Mouse (Mus musculus): Measurements from ENCODE around the gene Nkapd1. TPM values are rescaled to one million over a fixed set of nuclear protein-coding genes. Genes with fewer than 3 reads are reported as not detected.

The Nkapd1 gene
- polyA plus RNA-seq (2015; fragmentation: Illumina TruSeq; extraction: RNeasy Lipid Tissue Mini Kit (QIAGEN cat#74804); ENCODE audit: insufficient read depth, low replicate concordance) = 49.6 TPM

GRCm38 (mm10) chr9:50616766-50617603 is at the start of gene Nkapd1, which contains the start of gene Pih1d2:
TSS of gene Nkapd1 (minus strand) at chr9:50617464.
TSS of gene Pih1d2 (plus strand) at chr9:50617321.

GRCm38 (mm10) chr9:50659392-50660217 is 42.3 kb upstream of the Nkapd1 start, which contains the start of gene Dlat:
TSS of gene Dlat (minus strand) at chr9:50659780.

GRCm38 (mm10) chr9:50603189-50603997 is 13.9 kb downstream of the Nkapd1 start, which contains the start of the genes Sdhd and Timm8b:
TSS of gene Sdhd (minus strand) at chr9:50603812.
TSS of gene Timm8b (plus strand) at chr9:50603910.

GRCm38 (mm10) chr9:50561145-50561917 is 55.9 kb downstream of the Nkapd1 start, which contains the start of gene Tex12:
TSS of gene Tex12 (minus strand) at chr9:50561325.

Other genes starting within 250 kb of the Nkapd1 start
- gene Plet1, start 122.9 kb downstream of the Nkapd1 start, polyA plus RNA-seq (2015; fragmentation: Illumina TruSeq; extraction: RNeasy Lipid Tissue Mini Kit (QIAGEN cat#74804); ENCODE audit: insufficient read depth, low replicate concordance) = not detected
- 162 TPM for gene Pts, start 88.7 kb downstream of the Nkapd1 start, polyA plus RNA-seq (2015; fragmentation: Illumina TruSeq; extraction: RNeasy Lipid Tissue Mini Kit (QIAGEN cat#74804); ENCODE audit: insufficient read depth, low replicate concordance)
- gene Il18, start 62.6 kb downstream of the Nkapd1 start, polyA plus RNA-seq (2015; fragmentation: Illumina TruSeq; extraction: RNeasy Lipid Tissue Mini Kit (QIAGEN cat#74804); ENCODE audit: insufficient read depth, low replicate concordance) = 108 TPM
- gene Bco2, start 62.3 kb downstream of the Nkapd1 start, polyA plus RNA-seq (2015; fragmentation: Illumina TruSeq; extraction: RNeasy Lipid Tissue Mini Kit (QIAGEN cat#74804); ENCODE audit: insufficient read depth, low replicate concordance) = 6.1 TPM
- not detected for gene Tex12, start 56.1 kb downstream of the Nkapd1 start, polyA plus RNA-seq (2015; fragmentation: Illumina TruSeq; extraction: RNeasy Lipid Tissue Mini Kit (QIAGEN cat#74804); ENCODE audit: insufficient read depth, low replicate concordance)
- gene Sdhd, start 13.7 kb downstream of the Nkapd1 start, polyA plus RNA-seq (2015; fragmentation: Illumina TruSeq; extraction: RNeasy Lipid Tissue Mini Kit (QIAGEN cat#74804); ENCODE audit: insufficient read depth, low replicate concordance) = 117 TPM
- gene Timm8b, start 13.6 kb downstream of the Nkapd1 start, polyA plus RNA-seq (2015; fragmentation: Illumina TruSeq; extraction: RNeasy Lipid Tissue Mini Kit (QIAGEN cat#74804); ENCODE audit: insufficient read depth, low replicate concordance) = 80.7 TPM
- 2.5 TPM for gene Pih1d2, start 143 bp downstream of the Nkapd1 start, polyA plus RNA-seq (2015; fragmentation: Illumina TruSeq; extraction: RNeasy Lipid Tissue Mini Kit (QIAGEN cat#74804); ENCODE audit: insufficient read depth, low replicate concordance)
- gene Dlat, start 42.3 kb upstream of the Nkapd1 start, polyA plus RNA-seq (2015; fragmentation: Illumina TruSeq; extraction: RNeasy Lipid Tissue Mini Kit (QIAGEN cat#74804); ENCODE audit: insufficient read depth, low replicate concordance) = 47.7 TPM
- gene Dixdc1, start 122.1 kb upstream of the Nkapd1 start, polyA plus RNA-seq (2015; fragmentation: Illumina TruSeq; extraction: RNeasy Lipid Tissue Mini Kit (QIAGEN cat#74804); ENCODE audit: insufficient read depth, low replicate concordance) = 0.40 TPM
- 1.6 TPM for gene 2310030G06Rik, start 129.1 kb upstream of the Nkapd1 start, polyA plus RNA-seq (2015; fragmentation: Illumina TruSeq; extraction: RNeasy Lipid Tissue Mini Kit (QIAGEN cat#74804); ENCODE audit: insufficient read depth, low replicate concordance)
- 14.9 TPM for gene Cryab, start 133.9 kb upstream of the Nkapd1 start, polyA plus RNA-seq (2015; fragmentation: Illumina TruSeq; extraction: RNeasy Lipid Tissue Mini Kit (QIAGEN cat#74804); ENCODE audit: insufficient read depth, low replicate concordance)
- gene Hspb2, start 134.9 kb upstream of the Nkapd1 start, polyA plus RNA-seq (2015; fragmentation: Illumina TruSeq; extraction: RNeasy Lipid Tissue Mini Kit (QIAGEN cat#74804); ENCODE audit: insufficient read depth, low replicate concordance) = 2.4 TPM
- 10.9 TPM for gene Fdxacb1, start 150.8 kb upstream of the Nkapd1 start, polyA plus RNA-seq (2015; fragmentation: Illumina TruSeq; extraction: RNeasy Lipid Tissue Mini Kit (QIAGEN cat#74804); ENCODE audit: insufficient read depth, low replicate concordance)
- gene Alg9, start 157.6 kb upstream of the Nkapd1 start, polyA plus RNA-seq (2015; fragmentation: Illumina TruSeq; extraction: RNeasy Lipid Tissue Mini Kit (QIAGEN cat#74804); ENCODE audit: insufficient read depth, low replicate concordance) = 12.7 TPM
- gene 1110032A03Rik, start 158.1 kb upstream of the Nkapd1 start, polyA plus RNA-seq (2015; fragmentation: Illumina TruSeq; extraction: RNeasy Lipid Tissue Mini Kit (QIAGEN cat#74804); ENCODE audit: insufficient read depth, low replicate concordance) = 30.0 TPM
- gene Ppp2r1b, start 227.8 kb upstream of the Nkapd1 start, polyA plus RNA-seq (2015; fragmentation: Illumina TruSeq; extraction: RNeasy Lipid Tissue Mini Kit (QIAGEN cat#74804); ENCODE audit: insufficient read depth, low replicate concordance) = 36.2 TPM

Data from spleen, adult 10 weeks (tissue).